In genomic region chr4:133601721-133602218, GRCm38 (mm10) we compare ENCODE assay signal across 8 mouse cellular contexts. TPM values are rescaled to one million over a fixed set of nuclear protein-coding genes. Genes with fewer than 3 reads are reported as not detected.
DNase-seq lines count a peak whose midpoint lies in the region; ATAC-seq lines count a peak whose summit lies in the region.

Gene Sfn, minus strand, starts transcription at chr4:133602168.

- no peaks in the 10 kb centered on the region; the same call in 1 of the 2 replicates for H3K36me3 ChIP-seq in midbrain, embryonic 11.5 days (ENCODE audit: control insufficient read depth, insufficient read depth, low read length)
- H3K36me3 ChIP-seq in midbrain, embryonic 15.5 days (replicated peaks), result peaks cover 7% of the 10 kb centered on the region; the same call in 1 of the 2 replicates

- no peaks in the 10 kb centered on the region for H3K9me3 ChIP-seq in midbrain, embryonic 11.5 days (ENCODE audit: control insufficient read depth, low read length)
- H3K9me3 ChIP-seq in midbrain, embryonic 15.5 days, result no peaks in the 10 kb centered on the region

- H3K4me3 ChIP-seq in midbrain, embryonic 11.5 days (ENCODE audit: low read depth, low read length), result 0 out of 2 replicates have a peak within 1 kb of the TSS, but pooled peaks have one; percentile 7
- H3K4me3 ChIP-seq in midbrain, embryonic 15.5 days, result no peak within 1 kb of the TSS

- H3K9ac ChIP-seq in midbrain, embryonic 11.5 days (ENCODE audit: low read length), result no peak within 1 kb of the TSS
- H3K9ac ChIP-seq in midbrain, embryonic 15.5 days, result no peak within 1 kb of the TSS

- ATAC-seq in midbrain, embryonic 11.5 days (ENCODE audit: low FRiP score), result no peak
- ATAC-seq in midbrain, embryonic 15.5 days (replicated peaks), result no peak
- ATAC-seq in megakaryocyte-erythroid progenitor cell, adult 5-6 weeks (replicated peaks; ENCODE audit: low FRiP score, low TSS enrichment, poor library complexity, severe bottlenecking), result peak; percentile 36; the same call in 1 of the 2 replicates

- 2% methylated on average over 16 of the region's 16 CpGs for WGBS in midbrain, embryonic 11.5 days
- 4% methylated on average over 16 of the region's 16 CpGs for WGBS in midbrain, embryonic 15.5 days

- H3K27me3 ChIP-seq in midbrain, embryonic 11.5 days (ENCODE audit: control insufficient read depth, insufficient read depth, low read length), result peaks cover 41% of the 10 kb centered on the region
- peaks cover 48% of the 10 kb centered on the region for H3K27me3 ChIP-seq in midbrain, embryonic 15.5 days (replicated peaks)

- H3K4me1 ChIP-seq in midbrain, embryonic 11.5 days (ENCODE audit: control insufficient read depth, insufficient read depth, low read length), result 0 out of 2 replicates have a peak, but pooled peaks cover 2% of the 10 kb centered on the region
- H3K4me1 ChIP-seq in midbrain, embryonic 15.5 days, result peaks cover 12% of the 10 kb centered on the region

- H3K27ac ChIP-seq in midbrain, embryonic 11.5 days (ENCODE audit: low read depth, low read length), result no peak within 1 kb of the TSS
- H3K27ac ChIP-seq in midbrain, embryonic 15.5 days, result no peak within 1 kb of the TSS

- peak; percentile 89 for DNase-seq in midbrain, embryonic 11.5 days (ENCODE audit: low spot score, missing footprints)
- DNase-seq in embryo, embryonic 10 days (ENCODE audit: low spot score), result peak; percentile 56
- DNase-seq in heart, postnatal 36 days, result peak; percentile 31 to 49
- DNase-seq in kidney, postnatal 4 days, result peak; percentile 84 to 89
- DNase-seq in testis, postnatal 14 days (ENCODE audit: low spot score), result peak; percentile 77
- DNase-seq in c-Kit-positive CD71-positive TER-119-positive erythroid progenitor cells, embryonic 14.5 days (ENCODE audit: low spot score), result no peak

- H3K4me2 ChIP-seq in midbrain, embryonic 11.5 days, result no peak within 1 kb of the TSS
- no peak within 1 kb of the TSS; the same call in 1 of the 2 replicates for H3K4me2 ChIP-seq in midbrain, embryonic 15.5 days

- intact Hi-C loops in heart, postnatal 36 days (cut with DNase I), result no loop called here

RNA-seq across cellular contexts. Expression of gene Sfn, which starts in this region (rescaled TPM):
- 6.0 and 7.8 TPM in 2 replicates for polyA plus RNA-seq in midbrain, embryonic 11.5 days (2014; fragmentation: Nextera tagmentation; extraction: Ambion mirVana)
- 1.2 and 3.4 TPM in 2 replicates for polyA plus RNA-seq in midbrain, embryonic 15.5 days (2015; fragmentation: Nextera tagmentation; extraction: Ambion mirVana)
- total RNA-seq in heart, postnatal 36 days (2021), result 1 to 10 TPM; 1.1 to 1.5 TPM
- 1.7 and 2.7 TPM in 2 replicates for total RNA-seq in megakaryocyte-erythroid progenitor cell, adult 5-6 weeks (2014; fragmentation: Nextera tagmentation)
- total RNA-seq in megakaryocyte-erythroid progenitor cell, adult 5-6 weeks (2017), result 1.3 and 2.0 TPM in 2 replicates
